Mouse (Mus musculus) MEL (cell line): Measurements from ENCODE around the gene Secisbp2l. TPM values are rescaled to one million over a fixed set of nuclear protein-coding genes. Genes with fewer than 3 reads are reported as not detected.

ENCODE experiments used
- DNase-seq: peaks from one replicate; pipeline ENCODE4 v3.0.0; 2011; ENCODE audit warnings: low read depth, low spot score
- H3K27ac ChIP-seq: 2 replicates; pipeline ENCODE4 v1.5.1; 2012; ENCODE audit warnings: low read depth, mild to moderate bottlenecking, control low read depth, low read length, moderate library complexity; ENCODE audit not compliant: control insufficient read depth
- H3K27me3 ChIP-seq, 2 experiments: fragments of 150-350 bp in 1 of 2; sonication (generic) in 1 of 2; 2 replicates each; pipeline ENCODE4 v1.6.1; 2012; ENCODE audit warnings: low read length in 2 of 2, mild to moderate bottlenecking in 2 of 2, improper control_type of control experiment in 1 of 2, moderate library complexity in 1 of 2; ENCODE audit not compliant: insufficient read depth in 2 of 2, control insufficient read depth in 1 of 2
- H3K36me3 ChIP-seq, 2 experiments: 2 replicates each; pipeline ENCODE4 v1.6.1; 2012 to 2014; ENCODE audit warnings: low read length in 2 of 2, improper control_type of control experiment in 1 of 2, inconsistent platforms in 1 of 2, mild to moderate bottlenecking in 1 of 2; ENCODE audit not compliant: insufficient read depth in 2 of 2, control insufficient read depth in 1 of 2
- H3K4me1 ChIP-seq, 2 experiments: fragments of 150-350 bp in 1 of 2; sonication (generic) in 1 of 2; 2 replicates each; pipeline ENCODE4 v1.6.1; 2012; ENCODE audit warnings: low read length in 2 of 2, improper control_type of control experiment in 1 of 2, mild to moderate bottlenecking in 1 of 2; ENCODE audit not compliant: insufficient read depth in 2 of 2, control insufficient read depth in 1 of 2
- H3K4me3 ChIP-seq, 2 experiments: fragments of 150-350 bp in 1 of 2; sonication (generic) in 1 of 2; 2 replicates each; pipeline ENCODE4 v1.5.1; 2012; ENCODE audit warnings: low read depth in 2 of 2, low read length in 2 of 2, mild to moderate bottlenecking in 2 of 2, moderate library complexity in 2 of 2, control low read depth in 1 of 2, improper control_type of control experiment in 1 of 2; ENCODE audit not compliant: control insufficient read depth in 1 of 2, insufficient read depth in 1 of 2
- H3K79me2 ChIP-seq: 2 replicates; pipeline ENCODE4 v1.6.1; 2012; ENCODE audit warnings: mild to moderate bottlenecking, low read length, moderate library complexity; ENCODE audit not compliant: control insufficient read depth, poor library complexity, insufficient read depth
- H3K9ac ChIP-seq: 2 replicates; pipeline ENCODE4 v1.6.1; 2012; ENCODE audit warnings: low read depth, mild to moderate bottlenecking, control low read depth, low read length, moderate library complexity; ENCODE audit not compliant: control insufficient read depth, poor library complexity, severe bottlenecking
- H3K9me3 ChIP-seq: fragments of 150-350 bp; sonication (generic); replicated peaks from 2 replicates; pipeline ENCODE4 v1.6.1; 2012; ENCODE audit warnings: mild to moderate bottlenecking, low read length, improper control_type of control experiment, moderate library complexity; ENCODE audit not compliant: insufficient read depth
- CHD2 ChIP-seq: IDR thresholded peaks from 2 replicates; pipeline ENCODE4 v1.6.1; 2011; ENCODE audit warnings: low read length, improper control_type of control experiment
- CTCF ChIP-seq, 3 experiments: IDR thresholded peaks in 2 of 3; conservative IDR thresholded peaks in 1 of 3; 2 replicates each; pipeline ENCODE4 v1.5.1; 2011 to 2012; ENCODE audit warnings: low read length in 3 of 3, low read depth in 2 of 3, mild to moderate bottlenecking in 2 of 3, improper control_type of control experiment in 1 of 3, inconsistent platforms in 1 of 3, mixed read lengths in 1 of 3, moderate library complexity in 1 of 3; ENCODE audit not compliant: control insufficient read depth in 1 of 3, insufficient read depth in 1 of 3, poor library complexity in 1 of 3, severe bottlenecking in 1 of 3
- EP300 ChIP-seq, 2 experiments: IDR thresholded peaks; 2 replicates each; pipeline ENCODE4 v1.6.1; 2011; ENCODE audit warnings: improper control_type of control experiment in 2 of 2, low read length in 2 of 2, low read depth in 1 of 2, mild to moderate bottlenecking in 1 of 2
- ETS1 ChIP-seq: IDR thresholded peaks from 2 replicates; pipeline ENCODE4 v1.6.1; 2012; ENCODE audit warnings: low read depth, mild to moderate bottlenecking, inconsistent platforms, low read length, improper control_type of control experiment, moderate library complexity
- GABPA ChIP-seq: IDR thresholded peaks from 2 replicates; pipeline ENCODE4 v1.6.1; 2012; ENCODE audit warnings: low read depth, mild to moderate bottlenecking, inconsistent platforms, low read length, improper control_type of control experiment, moderate library complexity
- GATA1 ChIP-seq: IDR thresholded peaks from 2 replicates; pipeline ENCODE4 v1.6.1; 2011; ENCODE audit warnings: low read depth, low read length, improper control_type of control experiment
- KAT2A ChIP-seq: conservative IDR thresholded peaks from 2 replicates; pipeline ENCODE4 v1.6.1; 2012; ENCODE audit warnings: low read depth, low read length, improper control_type of control experiment, inconsistent platforms
- MAZ ChIP-seq: IDR thresholded peaks from 2 replicates; pipeline ENCODE4 v1.6.1; 2012; ENCODE audit warnings: low read depth, mild to moderate bottlenecking, inconsistent platforms, low read length, improper control_type of control experiment
- MEF2A ChIP-seq: IDR thresholded peaks from 2 replicates; pipeline ENCODE4 v1.6.1; 2014; ENCODE audit warnings: low read depth, mild to moderate bottlenecking, inconsistent platforms, low read length, improper control_type of control experiment; ENCODE audit not compliant: poor library complexity, insufficient replicate concordance, severe bottlenecking; ENCODE audit errors: extremely low read depth
- MXI1 ChIP-seq: IDR thresholded peaks from 2 replicates; pipeline ENCODE4 v1.6.1; 2011; ENCODE audit warnings: mild to moderate bottlenecking, low read depth, low read length, improper control_type of control experiment
- MYB ChIP-seq: IDR thresholded peaks from 2 replicates; pipeline ENCODE4 v1.6.1; 2011; ENCODE audit warnings: mild to moderate bottlenecking, low read depth, low read length, improper control_type of control experiment
- POLR2A ChIP-seq, 2 experiments: IDR thresholded peaks; 2 replicates each; pipeline ENCODE4 v1.6.1; 2011 to 2012; ENCODE audit warnings: low read length in 2 of 2, mild to moderate bottlenecking in 2 of 2, control low read depth in 1 of 2, improper control_type of control experiment in 1 of 2, low read depth in 1 of 2, moderate library complexity in 1 of 2; ENCODE audit not compliant: control insufficient read depth in 1 of 2, insufficient read depth in 1 of 2, poor library complexity in 1 of 2
- SMC3 ChIP-seq: IDR thresholded peaks from 2 replicates; pipeline ENCODE4 v1.6.1; 2011; ENCODE audit warnings: low read depth, low read length, improper control_type of control experiment
- TAL1 ChIP-seq: IDR thresholded peaks from 2 replicates; pipeline ENCODE4 v1.6.1; 2012; ENCODE audit warnings: mild to moderate bottlenecking, inconsistent platforms, low read length, moderate library complexity, mixed read lengths
- USF1 ChIP-seq: IDR thresholded peaks from 2 replicates; pipeline ENCODE4 v1.6.1; 2014; ENCODE audit warnings: low read depth, mild to moderate bottlenecking, inconsistent platforms, low read length, improper control_type of control experiment, moderate library complexity
- ZC3H11A ChIP-seq: IDR thresholded peaks from 2 replicates; pipeline ENCODE4 v1.6.1; 2012; ENCODE audit warnings: low read depth, mild to moderate bottlenecking, inconsistent platforms, low read length, improper control_type of control experiment
- ZNF384 ChIP-seq: IDR thresholded peaks from 2 replicates; pipeline ENCODE4 v1.6.1; 2012; ENCODE audit warnings: low read depth, mild to moderate bottlenecking, inconsistent platforms, low read length, improper control_type of control experiment
- polyA plus RNA-seq, 2 experiments: library from polyadenylated mRNA; stranded (reverse) in 1 of 2; unstranded in 1 of 2; fragments of >175 nt in 1 of 2; fragments of >200 nt in 1 of 2; gene quantifications; 2 replicates each; pipeline versions ENCODE4 v1.2.1 to v1.2.4; 2012; ENCODE audit warnings: low replicate concordance in 2 of 2, low read depth in 1 of 2; ENCODE audit not compliant: insufficient read length in 2 of 2, insufficient read depth in 1 of 2, missing spikeins in 1 of 2
- total RNA-seq: library from RNA; depleted of rRNA; stranded (reverse); fragments of 300-350 nt; gene quantifications from 2 replicates; pipeline ENCODE4 v1.2.3, GENCODE M21; 2012

Secisbp2l gene
- total and polyA plus RNA-seq, 3 experiments, result 7.6 to 10.9 TPM; not detected in 1

DNA sequence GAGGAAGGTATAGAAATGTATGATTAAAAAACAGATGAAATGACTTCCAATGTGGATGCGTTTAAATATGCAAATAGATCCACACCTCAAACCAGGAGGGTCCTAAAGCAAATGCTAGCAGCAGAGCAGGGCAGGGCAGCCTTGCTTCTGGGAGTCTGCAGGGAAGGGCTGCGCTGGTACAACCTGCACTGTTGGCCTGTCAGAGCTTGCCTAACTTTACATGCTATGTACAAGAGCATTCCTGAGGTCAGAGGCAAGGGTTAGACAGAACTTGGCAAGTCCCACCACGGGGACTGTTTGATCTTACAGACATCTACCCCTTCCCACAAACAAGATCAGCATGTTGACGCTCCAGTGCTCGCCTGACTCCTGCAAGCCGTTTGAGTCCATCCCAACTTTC, 43.3 kb downstream of the Secisbp2l start:
- Histone ChIP-seq H3K9me3 (no peaks in the 10 kb centered on the region), H3K4me1 (peaks cover 0 to 5% of the 10 kb centered on the region in 2 experiments; a peak in 1 of 4 replicates), H3K79me2 (no peaks in the 10 kb centered on the region), H3K27me3 (no peaks in the 10 kb centered on the region), H3K9ac (no peak overlapping the region)
- TF ChIP-seq ZC3H11A (no peak), GATA1 (no peak), GABPA (no peak), MEF2A (no peak), POLR2A (IDR thresholded peaks at IDR 0.05; ENCODE audit: control insufficient read depth in 1 of 2, insufficient read depth in 1 of 2, low read depth in 1 of 2, low read length in 2 of 2, poor library complexity in 1 of 2) (no peak), MAZ (no peak), CTCF (IDR thresholded peaks at IDR 0.05 in 2 of 3, conservative IDR thresholded peaks at IDR 0.05 in 1 of 3; ENCODE audit: control insufficient read depth in 1 of 3, insufficient read depth in 1 of 3, low read depth in 2 of 3, low read length in 3 of 3, poor library complexity in 1 of 3, severe bottlenecking in 1 of 3) (no peak), MXI1 (no peak), EP300 (IDR thresholded peaks at IDR 0.05; ENCODE audit: low read depth in 1 of 2, low read length in 2 of 2) (no peak), ETS1 (no peak), ZNF384 (no peak), CHD2 (no peak), MYB (no peak), TAL1 (no peak), USF1 (no peak)
- TF ChIP-seq, all 39 proteins: peak for 0
- no peaks in the 10 kb centered on the region; a peak in 2 of 4 replicates for H3K36me3 ChIP-seq
- DNase-seq, result no peak
- no peak overlapping the region for H3K4me3 ChIP-seq
- H3K27ac ChIP-seq, result no peak overlapping the region

- Histone ChIP-seq H3K9ac (no peak overlapping the region), H3K36me3 (no peaks in the 10 kb centered on the region; a peak in 2 of 4 replicates), H3K4me3 (no peak overlapping the region), H3K27me3 (no peaks in the 10 kb centered on the region), H3K79me2 (no peaks in the 10 kb centered on the region), H3K9me3 (no peaks in the 10 kb centered on the region), H3K4me1 (peaks cover 0 to 5% of the 10 kb centered on the region in 2 experiments; a peak in 1 of 4 replicates), H3K27ac (no peak overlapping the region)
- no peak for DNase-seq
- TF ChIP-seq SMC3 (peak; percentile 9; the same call in 1 of the 2 replicates), CTCF (IDR thresholded peaks at IDR 0.05 in 2 of 3, conservative IDR thresholded peaks at IDR 0.05 in 1 of 3; ENCODE audit: control insufficient read depth in 1 of 3, insufficient read depth in 1 of 3, low read depth in 2 of 3, low read length in 3 of 3, poor library complexity in 1 of 3, severe bottlenecking in 1 of 3) (peak in 1 of 3 experiments; percentile 21; a peak in 1 of 6 replicates), KAT2A (no peak)
Measured at GRCm38 (mm10) chr2:125738718-125739117, 44.0 kb downstream of the Secisbp2l start.
